Mouse (Mus musculus) MN1 (cell line): Measurements from ENCODE around the gene Raet1e.
"Not testable (repeated sequence)": the region's sequence is repeated elsewhere in the genome, so short reads cannot be mapped to it uniquely, and the experiment has no call there.

Source experiments
- DNase-seq: peaks from one replicate; pipeline ENCODE4 v3.0.0-alpha.2; 2016; ENCODE audit warnings: low spot score

The Raet1e gene

DNA sequence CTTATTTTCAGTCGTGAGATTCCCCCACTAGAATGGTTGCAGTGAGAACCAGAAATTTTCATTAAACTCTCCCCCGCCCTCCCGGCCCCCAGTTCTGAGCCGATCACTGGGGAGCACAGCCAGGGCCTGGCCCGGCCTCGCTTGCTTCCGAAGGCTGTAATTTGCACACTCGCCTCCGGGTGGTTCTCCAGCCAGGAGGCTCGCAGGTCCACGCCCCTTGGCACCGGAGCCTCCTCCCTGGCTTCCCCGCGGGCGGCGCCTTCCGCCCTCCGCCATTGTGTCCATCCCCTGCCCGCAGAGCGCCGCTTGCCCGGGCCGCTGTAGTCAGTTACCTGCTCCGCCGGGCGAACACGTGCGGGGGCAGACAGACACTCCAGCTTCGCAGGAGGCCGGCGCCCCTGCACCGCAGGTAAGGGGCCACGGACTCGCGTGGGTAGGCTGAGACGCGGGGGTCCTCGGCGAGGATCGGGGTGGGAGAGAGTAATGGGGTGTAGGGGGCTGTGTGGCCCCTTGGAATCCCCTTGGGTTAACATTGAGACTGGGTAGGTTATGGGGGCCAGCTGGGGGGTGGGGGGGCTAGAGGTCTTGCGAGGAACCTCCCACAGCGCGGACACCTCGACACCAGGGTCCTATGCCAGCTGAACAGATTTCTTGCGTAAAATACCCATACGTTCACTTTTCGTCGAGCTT is at the start of gene Raet1e, which contains the start of gene H60b:
Gene Raet1e (plus strand): TSS at position 260 of the 690 bp plus-strand sequence.
Gene H60b (plus strand): TSS at position 277 of the 690 bp plus-strand sequence.
- DNase-seq = not testable (repeated sequence)

GRCm38 (mm10) chr10:22140665-22141280 is 17.6 kb upstream of the Raet1e start:
- no peak for DNase-seq

GRCm38 (mm10) chr10:22142194-22142593 is 16.2 kb upstream of the Raet1e start:
- peak; percentile 64 for DNase-seq

GRCm38 (mm10) chr10:22142926-22143325 is 15.4 kb upstream of the Raet1e start:
- no peak for DNase-seq

- DNase-seq = no peak
Measured at GRCm38 (mm10) chr10:22148441-22149072, 9.8 kb upstream of the Raet1e start.

DNA sequence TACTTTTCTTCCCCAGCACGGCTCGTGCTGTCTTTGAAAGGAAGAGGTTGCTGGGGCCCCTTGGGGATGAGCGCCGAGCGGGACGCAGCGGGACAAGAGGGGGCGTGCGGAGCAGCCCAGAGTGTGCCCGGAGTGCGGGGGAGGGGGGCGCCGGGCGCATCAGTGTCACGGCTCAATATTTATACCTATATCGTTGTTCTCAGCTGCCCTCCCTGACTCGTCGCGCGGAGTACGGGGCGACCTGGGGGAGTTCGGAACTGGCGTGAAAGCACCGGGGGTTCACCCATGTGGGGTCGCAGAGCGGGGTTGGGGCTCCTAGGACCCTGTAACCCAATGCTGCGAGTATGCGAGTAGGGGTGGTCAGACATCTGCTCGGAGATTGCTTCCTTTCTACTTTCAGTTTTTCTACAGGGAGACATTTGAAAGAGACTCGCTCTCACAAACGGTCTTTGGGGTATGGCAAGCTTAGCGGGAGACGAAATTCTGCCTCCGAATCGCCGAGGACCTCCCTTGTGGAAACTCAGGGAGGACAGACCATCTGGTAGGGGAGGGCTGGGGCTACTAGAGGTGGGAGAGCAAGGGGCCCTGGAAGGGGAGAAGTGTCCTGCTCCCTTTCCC is 9.2 kb upstream of the Raet1e start, which contains the start of gene E030030I06Rik:
Gene E030030I06Rik (minus strand): TSS at position 198 of the 618 bp plus-strand sequence.
- DNase-seq = no peak

DNA sequence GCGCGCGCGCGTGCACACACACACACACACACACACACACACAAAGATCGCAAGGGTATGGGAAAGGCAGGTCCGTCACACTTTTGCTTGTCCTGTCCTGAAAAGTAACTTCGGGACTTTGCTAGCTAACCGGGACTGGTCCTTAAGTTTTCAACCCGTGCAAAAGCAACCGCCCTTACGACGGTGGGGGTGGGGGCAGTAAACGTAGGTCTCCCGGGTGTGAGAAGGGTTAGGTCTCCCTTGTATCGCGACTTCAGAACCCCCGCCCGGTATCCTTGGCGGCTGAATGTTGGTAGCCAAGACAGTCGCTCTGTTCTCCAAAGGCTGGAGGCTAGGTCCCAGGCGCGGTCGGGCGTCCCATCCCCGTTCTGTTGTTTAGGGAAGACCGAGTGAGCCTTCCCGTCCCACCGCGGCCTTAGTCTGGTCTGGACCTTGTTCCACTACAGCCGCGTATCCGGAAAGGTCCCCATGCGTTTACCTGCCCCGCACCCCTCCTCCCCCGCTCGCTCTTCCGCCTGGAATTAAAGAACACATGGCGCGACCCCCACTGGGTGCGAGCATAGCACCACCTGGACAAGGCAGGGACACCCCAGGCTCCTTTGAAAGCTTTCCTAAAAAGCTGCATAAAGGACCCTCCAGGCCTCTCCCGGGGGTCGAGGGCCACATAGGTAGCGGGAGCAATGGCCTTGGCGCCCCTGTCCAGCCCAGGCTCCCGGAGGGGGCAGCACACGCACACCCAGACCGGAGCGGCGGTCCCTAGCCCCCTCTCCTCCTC is 8.5 kb upstream of the Raet1e start:
- DNase-seq = no peak

GRCm38 (mm10) chr10:22150593-22150992 is 7.8 kb upstream of the Raet1e start:
- no peak for DNase-seq

GRCm38 (mm10) chr10:22151056-22151862 is 7.1 kb upstream of the Raet1e start:
- not testable (repeated sequence) for DNase-seq

DNA sequence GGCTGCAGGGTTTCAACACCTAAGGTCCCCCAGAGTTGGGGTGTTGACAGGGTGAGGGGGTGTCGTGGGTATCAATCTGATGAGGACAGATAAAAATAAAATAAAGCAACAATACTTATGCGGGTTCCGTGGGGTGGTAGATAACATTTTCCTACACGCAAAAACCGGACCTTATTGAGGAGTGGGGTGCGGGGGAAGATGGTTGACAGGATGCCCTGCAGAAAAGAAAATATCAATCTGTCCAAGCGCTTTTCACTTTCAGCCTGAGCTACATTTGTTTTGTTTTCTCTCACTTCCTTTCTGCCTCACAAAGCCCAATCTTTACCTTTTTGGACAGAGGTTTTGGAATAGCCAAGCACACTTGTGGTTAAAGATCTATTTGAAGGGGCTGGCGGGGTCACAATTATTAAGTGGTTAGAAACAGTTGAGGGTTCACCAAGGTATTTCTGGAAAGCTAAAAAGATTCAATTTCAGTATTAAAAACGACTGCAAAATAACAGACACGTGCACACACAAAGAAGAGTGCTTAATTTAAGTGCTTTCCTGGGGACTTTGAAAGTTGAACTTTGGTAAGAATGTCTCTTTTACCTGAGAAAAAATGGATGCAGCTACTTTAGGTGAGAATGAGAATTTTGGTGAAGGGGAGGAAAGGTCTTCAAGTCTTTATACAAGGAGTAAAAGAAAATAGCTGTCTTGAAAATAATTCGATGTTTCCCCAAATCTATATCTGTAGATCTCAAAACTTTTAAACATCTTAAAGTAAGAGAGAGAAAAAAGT is 6.3 kb upstream of the Raet1e start:
- not testable (repeated sequence) for DNase-seq

DNA sequence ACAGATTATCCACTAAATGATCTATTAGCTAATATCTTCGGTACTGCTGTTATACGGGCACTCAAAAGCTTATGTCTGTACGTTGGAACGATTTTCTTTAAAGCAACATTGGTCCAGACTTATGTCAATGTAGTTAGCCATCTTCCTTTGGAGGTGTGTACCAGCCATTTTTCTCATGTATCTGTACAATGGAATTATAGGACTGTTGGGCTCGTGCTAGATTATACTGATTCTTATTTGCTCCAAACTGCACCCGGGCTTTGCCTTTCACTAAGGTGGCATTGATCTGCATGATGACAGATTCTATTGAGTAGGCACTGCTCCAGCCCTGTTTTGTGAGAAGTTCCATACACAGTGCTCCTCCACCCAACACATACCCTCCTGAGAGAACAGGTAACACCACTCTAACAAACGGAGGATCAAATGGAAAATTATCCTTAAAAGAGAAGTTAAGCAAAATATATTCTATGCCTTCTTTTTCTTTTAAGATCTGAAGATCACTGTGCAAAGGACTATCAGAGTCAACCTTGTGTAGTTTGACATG is 5.2 kb upstream of the Raet1e start:
- DNase-seq = not testable (repeated sequence)

DNA sequence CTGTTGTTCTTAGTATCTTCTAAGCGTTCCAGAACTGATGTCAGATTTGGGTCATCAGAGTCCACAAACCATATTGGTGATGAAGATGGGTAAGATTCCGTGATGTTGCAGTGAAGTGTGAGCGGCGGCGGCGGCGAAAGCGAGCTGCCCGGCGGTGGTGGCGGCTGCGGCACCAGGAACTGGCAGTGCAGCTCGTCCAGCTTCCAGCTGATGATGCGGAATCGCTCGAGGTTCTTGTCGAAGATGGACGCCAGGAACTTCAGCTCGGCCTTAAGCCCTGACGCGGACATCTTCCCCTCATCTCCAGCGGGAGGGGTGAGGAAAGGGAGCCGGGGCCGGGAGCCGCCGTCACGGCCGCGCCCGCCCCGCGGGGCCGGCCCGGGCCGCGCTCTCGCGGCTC is 4.2 kb upstream of the Raet1e start:
- DNase-seq = not testable (repeated sequence)

- no peak for DNase-seq
Measured at GRCm38 (mm10) chr10:22154871-22155799, 3.2 kb upstream of the Raet1e start.

DNA sequence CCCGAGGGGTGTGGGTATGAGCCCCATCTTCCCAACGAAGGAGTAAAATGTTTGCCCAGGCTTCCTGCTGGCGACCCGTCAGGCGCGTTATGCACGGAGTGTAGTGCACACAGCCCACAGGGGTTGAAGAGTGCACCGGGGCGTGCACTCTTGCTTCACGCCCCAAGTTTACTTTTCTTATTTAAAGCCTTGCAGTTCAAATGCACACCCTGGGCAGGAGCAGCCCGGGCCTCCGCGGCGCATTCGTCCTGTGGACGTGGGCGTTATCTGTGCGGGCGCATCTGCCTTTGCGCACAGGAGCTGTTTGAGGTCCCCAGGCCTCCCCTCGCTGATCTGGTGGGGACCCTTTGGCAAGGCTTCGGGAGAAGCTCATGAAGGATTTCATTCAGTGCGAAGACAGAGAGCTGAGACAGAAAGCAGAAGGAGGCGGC is 777 bp downstream of the Raet1e start:
- no peak for DNase-seq

DNA sequence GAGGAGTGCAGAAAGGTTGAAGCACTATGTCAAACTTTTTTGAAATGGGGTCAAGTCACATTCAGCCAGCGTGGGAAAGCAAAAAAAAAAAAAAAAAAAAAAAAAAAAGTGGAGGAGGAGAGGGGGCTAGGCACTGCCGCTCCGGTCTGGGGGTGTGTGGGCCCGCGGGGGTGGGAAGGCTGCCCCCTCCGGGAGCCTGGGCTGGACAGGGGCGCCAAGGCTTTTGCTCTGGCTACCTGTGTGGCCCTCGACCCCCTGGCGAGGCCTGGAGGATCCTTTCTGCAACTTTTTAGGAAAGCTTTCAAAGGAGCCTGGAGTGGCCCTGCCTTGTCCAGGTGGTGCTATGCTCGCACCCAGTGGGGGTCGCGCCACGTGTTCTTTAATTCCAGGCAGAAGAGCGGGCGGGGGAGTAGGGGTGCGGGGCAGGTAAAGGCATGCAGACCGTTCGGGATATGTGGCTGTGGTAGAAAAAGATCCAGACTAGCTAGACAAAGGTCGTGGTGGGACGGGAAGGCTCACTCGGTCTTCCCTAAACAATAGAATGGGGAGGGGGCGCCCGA is 1.3 kb downstream of the Raet1e start:
- DNase-seq = no peak

GRCm38 (mm10) chr10:22163279-22163678 is 4.9 kb downstream of the Raet1e start:
- DNase-seq = not testable (repeated sequence)

DNA sequence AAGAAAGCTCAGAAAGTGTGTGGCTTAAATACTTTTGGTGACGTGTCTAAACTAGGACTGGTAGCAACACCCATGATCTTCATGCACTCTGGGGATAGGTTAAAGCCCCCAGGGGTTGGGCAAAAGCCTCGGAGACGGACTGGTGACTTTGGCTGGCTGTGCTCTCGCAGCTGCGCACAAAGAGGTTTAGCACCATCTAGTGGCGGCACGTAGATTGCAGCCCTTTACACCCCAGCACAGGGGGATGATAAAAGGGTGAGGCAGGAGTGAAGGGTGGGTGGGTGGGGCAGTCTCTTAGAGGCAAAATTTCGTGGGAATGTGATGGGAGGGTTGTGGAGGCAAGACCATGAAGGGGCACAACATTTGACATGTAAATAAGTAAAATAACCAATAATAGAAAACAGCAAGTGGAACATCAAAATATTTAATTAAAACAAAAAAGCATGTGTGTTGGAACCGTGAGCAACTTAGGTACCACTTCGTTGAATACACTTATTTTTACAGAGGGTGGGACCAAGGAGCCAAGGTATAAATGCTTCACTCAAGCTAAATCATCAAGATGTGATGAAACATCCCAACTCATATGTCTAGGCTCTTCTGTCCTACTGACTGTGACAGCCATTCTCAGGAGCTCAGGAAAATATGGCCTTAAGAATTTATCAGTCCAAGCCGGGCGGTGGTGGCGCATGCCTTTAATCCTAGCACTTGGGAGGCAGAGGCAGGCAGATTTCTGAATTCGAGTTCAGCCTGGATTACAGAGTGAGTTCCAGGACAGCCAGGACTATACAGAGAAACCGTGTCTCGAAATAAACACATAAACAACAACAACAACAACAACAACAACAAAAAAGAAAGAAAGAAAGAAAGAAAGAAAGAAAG is 5.6 kb downstream of the Raet1e start:
- DNase-seq = peak; percentile 49
